Mouse (Mus musculus) lung, adult 2 months (tissue): ENCODE data around the gene Dhx32. TPM values are rescaled to one million over a fixed set of nuclear protein-coding genes. Genes with fewer than 3 reads are reported as not detected.

Experiments used
- DNase-seq: peaks from one replicate; pipeline ENCODE4 v3.0.0; 2022
- H3K4me1 ChIP-seq: fragments of 200-500 bp; 2 replicates; pipeline ENCODE4 v1.6.1; 2011; ENCODE audit warnings: low read length; ENCODE audit not compliant: control insufficient read depth, insufficient read depth
- H3K4me3 ChIP-seq: fragments of 200-500 bp; replicated peaks from 2 replicates; pipeline ENCODE3; 2011; ENCODE audit warnings: low read depth, mild to moderate bottlenecking, control low read depth, low read length; ENCODE audit errors: extremely low read depth
- CTCF ChIP-seq: fragments of 200-500 bp; IDR thresholded peaks from 2 replicates; pipeline ENCODE4 v1.5.1; 2011; ENCODE audit warnings: mild to moderate bottlenecking, low read length, control low read depth; ENCODE audit not compliant: insufficient read depth
- POLR2A ChIP-seq: fragments of 200-500 bp; IDR thresholded peaks from 2 replicates; pipeline ENCODE4 v1.6.1; 2011; ENCODE audit warnings: low read depth, mild to moderate bottlenecking, control low read depth, low read length, borderline replicate concordance; ENCODE audit errors: extremely low read depth
- WGBS: fragments of 180-500 bp; shearing (Covaris S2); methylation state at CpG from one replicate; pipeline ENCODE4 v1.1.7; 2018; 5-methylcytosine and 5-hydroxymethylcytosine counted together
- polyA plus RNA-seq: library from polyadenylated mRNA; depleted of rRNA; stranded (reverse); fragments of >200 nt; gene quantifications from 2 replicates; pipeline ENCODE4 v1.2.3, GENCODE M21; 2012; rRNA removed

Gene Dhx32
- polyA plus RNA-seq: 14.2 and 22.2 TPM in 2 replicates

DNA sequence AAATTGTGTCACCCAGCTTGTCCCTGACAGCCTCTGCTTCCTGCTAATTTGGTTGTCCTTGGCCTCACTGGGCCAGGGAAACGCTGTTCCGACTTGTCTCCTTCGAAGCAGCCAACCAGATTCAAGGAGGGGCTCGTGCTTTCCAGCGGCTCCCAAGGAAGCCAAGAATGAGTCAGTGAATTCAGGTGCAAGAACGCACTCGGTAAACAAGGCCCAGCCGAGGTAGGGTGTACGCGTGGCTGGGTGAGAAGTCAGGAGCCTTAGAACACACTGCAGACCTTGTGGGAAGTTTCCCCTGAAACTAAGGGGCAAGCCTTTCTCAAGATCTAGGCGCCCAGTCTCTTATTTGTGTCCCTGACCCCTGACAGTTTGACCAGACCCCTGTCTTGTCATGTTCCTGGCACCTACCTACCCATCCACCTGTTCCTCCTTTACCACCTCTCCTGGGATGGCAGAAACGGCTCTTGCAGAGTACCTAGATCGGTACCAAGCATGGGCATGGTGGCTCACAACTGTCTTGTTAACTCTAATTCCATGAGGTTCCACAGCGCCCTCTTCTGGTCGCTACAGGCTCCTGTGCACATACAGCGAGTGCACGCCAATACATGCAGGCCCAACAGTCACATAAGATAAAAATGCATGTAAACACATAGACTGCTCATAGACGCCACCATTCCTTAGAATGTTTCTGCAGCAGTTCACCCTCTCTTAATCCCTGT lies at the start of gene Dhx32:
TSS of gene Dhx32 (minus strand) at position 10 of the 719 bp plus-strand sequence.
- 25% methylated on average over 18 of the region's 18 CpGs for WGBS
- TF ChIP-seq POLR2A (no peak; the same call in 1 of the 2 replicates), CTCF (peak; percentile 77)
- no peak within 1 kb of the TSS for H3K4me3 ChIP-seq
- peaks cover 2% of the 10 kb centered on the region; the same call in 1 of the 2 replicates for H3K4me1 ChIP-seq
- peak; percentile 65 for DNase-seq

DNA sequence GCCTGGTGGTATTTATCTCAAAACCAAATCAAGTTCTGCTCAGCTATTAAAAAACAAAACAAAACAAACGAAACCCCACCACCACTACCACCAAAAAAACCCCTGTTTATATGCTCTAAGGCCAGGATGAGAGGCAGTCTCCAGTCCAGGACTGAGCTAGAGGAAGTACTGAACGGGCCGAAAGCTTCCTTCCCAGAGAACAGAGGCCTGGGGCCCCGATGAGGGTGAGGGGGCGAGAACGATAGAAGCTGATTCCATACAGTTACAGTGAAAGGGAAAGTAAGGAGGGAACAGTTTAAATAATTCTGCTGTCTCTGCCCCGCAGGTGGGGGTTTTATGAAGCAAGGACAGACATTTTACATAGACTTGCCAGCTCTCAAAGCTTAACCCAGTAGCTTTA lies 47.1 kb upstream of the Dhx32 start:
- no peak for TF ChIP-seq POLR2A
- no peak for TF ChIP-seq CTCF
- WGBS: 38% methylated on average over 7 of the region's 7 CpGs
- no peak overlapping the region for H3K4me3 ChIP-seq
- no peaks in the 10 kb centered on the region for H3K4me1 ChIP-seq
- DNase-seq: no peak

DNA sequence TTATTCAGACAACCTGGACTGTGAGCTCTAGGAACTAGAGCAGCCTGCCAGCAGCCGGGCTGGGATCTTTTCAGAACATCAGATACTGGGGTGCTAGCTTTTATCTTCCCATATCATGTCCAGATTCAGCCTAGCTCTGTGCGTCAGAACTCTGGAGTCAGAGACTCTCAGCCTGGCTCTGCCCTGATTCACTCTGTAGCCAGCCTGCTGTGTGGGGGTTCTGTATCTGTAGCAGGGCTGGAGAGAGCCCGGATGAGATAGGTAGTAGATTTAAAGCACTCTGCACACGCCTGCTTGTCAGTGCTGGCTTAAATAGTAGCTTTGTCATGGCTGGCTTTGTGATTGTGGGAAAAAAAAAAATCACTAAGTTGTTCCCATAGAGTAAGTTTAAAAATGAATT lies 46.0 kb upstream of the Dhx32 start:
- no peak overlapping the region for H3K4me3 ChIP-seq
- WGBS: 68% methylated on average over 4 of the region's 4 CpGs
- DNase-seq: no peak
- no peak for TF ChIP-seq CTCF
- no peak for TF ChIP-seq POLR2A
- H3K4me1 ChIP-seq: no peaks in the 10 kb centered on the region

DNA sequence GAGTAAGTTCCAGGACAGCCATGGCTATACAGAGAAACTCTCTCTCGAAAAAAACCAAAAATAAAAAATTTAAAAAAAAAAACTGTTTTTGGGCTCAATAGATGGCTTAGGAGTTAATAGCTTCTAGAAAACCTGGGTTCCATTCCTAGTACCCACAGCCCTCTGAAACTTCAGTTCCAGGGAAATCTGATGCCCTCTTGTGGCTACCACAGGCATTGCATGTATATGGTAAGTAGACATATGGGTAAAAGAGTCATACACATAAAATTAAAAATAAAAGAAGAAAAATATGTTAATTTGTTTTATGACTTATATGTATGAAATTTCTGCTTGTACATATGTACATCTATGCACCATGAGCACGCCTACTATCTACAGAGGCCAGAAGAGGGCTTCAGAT lies 42.1 kb upstream of the Dhx32 start:
- DNase-seq: peak; percentile 13
- Histone ChIP-seq H3K4me1 (no peaks in the 10 kb centered on the region), H3K4me3 (no peak overlapping the region)
- WGBS: 96% methylated on average over 2 of the region's 2 CpGs
- TF ChIP-seq CTCF: 0 out of 2 replicates have a peak, but pooled peaks have one; percentile 5
- TF ChIP-seq POLR2A: no peak

DNA sequence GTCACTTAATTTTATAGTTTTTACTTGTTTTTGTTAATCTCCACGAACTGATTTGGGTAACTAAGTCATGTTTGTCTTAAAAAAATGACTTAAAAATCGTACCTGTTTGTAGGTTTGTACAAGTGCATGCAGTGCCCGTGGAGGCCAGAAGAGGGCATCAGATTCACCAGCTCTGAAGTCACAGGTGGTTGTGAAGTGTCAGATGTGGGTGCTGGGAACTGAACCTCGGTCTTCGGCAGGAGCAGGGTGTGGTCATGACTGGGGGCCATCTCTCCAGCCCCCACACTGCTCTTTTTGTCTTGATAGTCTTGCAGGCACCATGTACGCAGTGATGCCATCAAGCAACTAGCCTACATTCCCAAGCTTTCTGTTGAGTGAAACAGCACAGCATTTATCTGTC lies 41.2 kb upstream of the Dhx32 start:
- Histone ChIP-seq H3K4me1 (no peaks in the 10 kb centered on the region), H3K4me3 (no peak overlapping the region)
- no peak for DNase-seq
- 83% methylated on average over 6 of the region's 6 CpGs for WGBS
- TF ChIP-seq POLR2A (no peak), CTCF (peak; percentile 16; the same call in 1 of the 2 replicates)

DNA sequence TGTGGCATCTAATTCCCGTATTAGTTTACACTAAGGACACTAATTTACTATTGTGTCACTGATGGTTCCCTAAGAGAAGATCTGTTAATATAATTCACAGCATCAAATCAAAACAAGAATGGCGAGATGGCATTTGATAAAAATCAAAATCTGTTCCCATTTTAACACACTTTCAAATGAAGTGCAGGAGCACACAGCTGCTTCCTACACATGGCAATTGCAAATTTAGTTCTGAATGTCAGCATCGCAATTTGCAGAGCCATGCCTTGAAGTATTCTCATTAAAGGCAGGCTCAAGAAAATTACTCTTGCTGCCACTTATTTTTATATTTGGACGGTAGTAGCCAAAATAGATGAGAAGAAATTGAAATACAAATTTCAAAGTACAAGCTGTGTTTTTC lies 30.8 kb upstream of the Dhx32 start:
- 61% methylated on average over 4 of the region's 4 CpGs for WGBS
- no peaks in the 10 kb centered on the region for H3K4me1 ChIP-seq
- H3K4me3 ChIP-seq: no peak overlapping the region
- TF ChIP-seq CTCF (no peak), POLR2A (no peak)
- no peak for DNase-seq

DNA sequence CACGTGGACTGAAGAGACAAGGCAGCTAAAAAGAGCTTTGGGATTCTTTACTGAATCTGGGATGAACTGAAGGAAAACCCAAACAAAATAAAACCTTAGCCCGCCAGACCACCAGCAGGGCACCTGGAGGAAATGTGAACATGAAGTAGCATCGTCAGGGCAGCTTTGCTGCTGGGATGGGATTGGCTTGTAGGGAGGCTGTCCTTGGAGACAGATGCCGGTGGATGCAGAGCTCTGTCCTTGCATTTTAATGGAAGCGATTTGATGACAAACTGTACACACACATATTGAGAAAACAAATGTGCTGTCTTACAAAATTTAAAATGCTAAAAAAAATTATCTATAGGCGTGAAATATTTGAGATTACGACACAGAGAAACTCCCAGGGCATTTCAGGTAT lies 30.4 kb upstream of the Dhx32 start:
- H3K4me1 ChIP-seq: no peaks in the 10 kb centered on the region
- WGBS: 71% methylated on average over 7 of the region's 7 CpGs
- H3K4me3 ChIP-seq: no peak overlapping the region
- no peak for DNase-seq
- TF ChIP-seq CTCF: no peak
- TF ChIP-seq POLR2A: no peak

DNA sequence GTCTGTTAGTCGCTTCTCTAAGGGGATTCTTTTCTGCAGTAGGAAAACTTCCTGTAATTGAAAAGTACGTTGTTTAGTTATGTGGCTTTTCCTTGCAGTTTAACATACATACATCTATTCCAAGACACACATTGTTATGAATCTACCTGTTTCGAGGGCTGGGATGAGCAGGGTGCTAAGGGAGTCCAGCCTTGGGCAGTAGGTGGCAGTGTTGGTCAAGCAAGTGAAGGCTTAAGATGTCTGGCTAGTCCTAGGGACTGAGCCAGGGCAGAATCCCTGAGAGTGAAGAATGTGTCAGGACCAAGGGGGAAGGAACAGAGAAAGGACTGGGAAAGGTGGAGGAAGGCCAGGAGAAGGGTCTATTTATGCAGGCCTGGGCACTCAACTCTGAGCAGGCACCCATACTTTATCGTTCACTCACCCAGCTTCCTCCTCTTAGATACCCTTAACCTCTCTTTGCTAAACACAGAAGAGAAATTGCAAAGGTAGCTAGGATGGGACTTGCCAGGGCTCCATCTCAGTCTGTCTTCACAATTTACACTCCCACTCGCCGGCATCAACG lies 23.2 kb upstream of the Dhx32 start:
- no peak for TF ChIP-seq POLR2A
- peak; percentile 94 for TF ChIP-seq CTCF
- 42% methylated on average over 7 of the region's 7 CpGs for WGBS
- DNase-seq: peak; percentile 66
- no peaks in the 10 kb centered on the region for H3K4me1 ChIP-seq
- H3K4me3 ChIP-seq: no peak overlapping the region

DNA sequence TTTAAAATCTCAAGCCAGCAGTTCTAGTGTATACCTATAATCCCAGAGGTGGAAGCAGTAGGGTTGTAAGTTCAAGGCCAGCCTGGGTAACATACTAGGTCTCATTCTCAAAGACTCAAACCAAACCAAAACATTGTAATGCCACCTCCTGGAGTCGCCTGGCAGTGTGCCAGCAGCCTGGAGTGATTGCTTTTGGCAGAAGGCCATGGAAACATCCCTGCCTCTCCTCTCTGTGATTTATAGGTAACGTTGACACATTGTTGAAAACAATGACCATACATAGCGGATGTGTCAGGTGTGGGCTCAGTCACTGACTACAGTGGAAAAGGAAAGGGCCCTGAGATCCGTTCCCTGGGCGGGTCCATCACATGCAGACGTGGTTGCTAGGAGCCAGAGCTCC lies 19.3 kb upstream of the Dhx32 start:
- 33% methylated on average over 6 of the region's 6 CpGs for WGBS
- Histone ChIP-seq H3K4me1 (no peaks in the 10 kb centered on the region), H3K4me3 (no peak overlapping the region)
- DNase-seq: no peak
- TF ChIP-seq CTCF: no peak
- no peak for TF ChIP-seq POLR2A

DNA sequence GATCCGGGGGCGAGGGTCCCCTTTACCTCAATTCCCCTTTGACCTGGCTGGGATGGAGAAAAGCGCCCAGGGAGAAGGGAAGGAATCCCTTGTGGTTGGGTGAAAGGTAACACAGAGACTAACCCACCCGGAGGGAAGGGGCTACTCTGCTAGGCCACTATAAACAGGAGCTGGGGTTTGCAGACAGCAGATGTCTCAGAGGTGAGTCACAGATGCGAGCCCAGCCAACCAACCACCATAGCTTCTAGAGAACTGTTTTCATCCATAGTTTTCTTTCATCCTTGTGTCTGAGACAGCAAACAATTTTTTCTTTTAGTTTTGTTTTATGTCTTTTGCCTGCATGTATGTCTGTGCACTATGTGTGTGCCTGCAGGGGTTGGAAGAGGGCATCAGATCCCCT lies 17.4 kb upstream of the Dhx32 start:
- TF ChIP-seq POLR2A: no peak
- no peak for TF ChIP-seq CTCF
- Histone ChIP-seq H3K4me3 (no peak overlapping the region), H3K4me1 (no peaks in the 10 kb centered on the region)
- 82% methylated on average over 5 of the region's 5 CpGs for WGBS
- no peak for DNase-seq
